Mouse (Mus musculus) mouse trophoblast stem cell (cell line): ENCODE results near the gene 1700024B05Rik.
"Not testable (repeated sequence)": the region's sequence is repeated elsewhere in the genome, so short reads cannot be mapped to it uniquely, and the experiment has no call there.

Source experiments
- in situ Hi-C, 2 experiments: fragments of 300-500 bp; cut with MseI, MboI; formaldehyde crosslinking; loops; 2 replicates in 1 of 2; 3 replicates in 1 of 2; pipeline ENCODE4 v1.15.1; 2025

Gene 1700024B05Rik

DNA sequence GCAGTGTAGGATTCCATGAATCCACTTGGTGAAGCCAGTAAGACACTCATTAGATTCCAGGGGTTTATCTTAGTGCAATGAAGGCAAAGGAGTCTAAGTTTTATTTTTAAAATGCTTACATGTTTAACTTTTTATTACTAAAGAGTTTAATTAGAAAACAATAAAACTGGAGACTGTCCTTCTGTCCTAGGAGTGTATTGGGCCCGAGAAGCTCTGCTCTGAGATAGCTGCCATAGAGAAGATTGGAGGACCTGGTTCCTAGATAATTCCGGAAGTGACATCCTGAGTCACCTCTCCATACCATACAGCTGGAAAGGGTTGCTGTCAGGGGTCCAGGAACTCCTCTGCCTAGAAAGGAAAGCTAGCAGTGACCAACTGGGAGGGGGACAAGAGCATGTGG lies at the start of gene 1700024B05Rik:
Gene 1700024B05Rik, plus strand, starts transcription at position 301 of the 400 bp plus-strand sequence.
- in situ Hi-C loops = not testable (repeated sequence)

DNA sequence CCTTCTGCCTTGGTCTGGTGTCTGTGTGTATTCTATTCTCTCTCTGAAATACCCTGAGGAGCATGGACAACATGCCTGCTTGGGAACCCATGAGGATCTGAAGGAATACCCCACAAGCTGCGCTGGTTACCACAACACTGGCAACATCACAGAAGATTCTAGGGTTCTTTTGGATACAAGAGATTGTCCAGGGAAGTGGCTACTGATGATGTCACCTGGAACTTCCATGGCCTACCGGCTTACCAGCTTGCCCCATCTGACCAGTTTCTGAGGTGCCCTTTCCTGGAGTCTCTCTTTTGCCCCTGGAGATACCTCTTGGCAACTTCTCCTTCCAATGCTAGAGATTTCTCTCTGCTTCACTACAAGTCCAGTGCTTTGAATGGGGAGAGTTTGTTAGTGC lies 36.6 kb upstream of the 1700024B05Rik start, which contains the start of gene Gm7980:
Gene Gm7980, minus strand, starts transcription at position 101 of the 400 bp plus-strand sequence.
- in situ Hi-C loops = not testable (repeated sequence)

DNA sequence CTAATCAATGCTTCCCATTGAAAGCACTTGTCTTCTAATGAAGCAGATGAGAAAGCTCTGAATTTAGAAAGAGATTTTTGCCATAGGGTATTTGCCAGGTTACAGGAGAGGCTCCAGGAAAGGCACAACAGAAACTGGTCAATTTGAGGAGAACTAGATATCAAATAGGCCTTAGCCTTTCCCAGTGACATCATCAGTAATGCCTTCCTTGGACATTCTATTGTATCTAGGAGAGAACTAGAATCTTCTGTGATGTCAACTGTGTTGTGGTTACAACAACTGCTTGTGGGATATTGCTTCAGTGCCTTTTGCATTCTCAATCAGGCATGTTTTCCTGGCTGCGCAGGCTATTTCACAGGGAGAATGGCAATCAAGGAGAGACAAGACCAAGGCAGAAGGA lies 19.1 kb upstream of the 1700024B05Rik start, which contains the start of gene 1700049E17Rik1:
Gene 1700049E17Rik1, plus strand, starts transcription at position 301 of the 400 bp plus-strand sequence.
- in situ Hi-C loops = not testable (repeated sequence)

DNA sequence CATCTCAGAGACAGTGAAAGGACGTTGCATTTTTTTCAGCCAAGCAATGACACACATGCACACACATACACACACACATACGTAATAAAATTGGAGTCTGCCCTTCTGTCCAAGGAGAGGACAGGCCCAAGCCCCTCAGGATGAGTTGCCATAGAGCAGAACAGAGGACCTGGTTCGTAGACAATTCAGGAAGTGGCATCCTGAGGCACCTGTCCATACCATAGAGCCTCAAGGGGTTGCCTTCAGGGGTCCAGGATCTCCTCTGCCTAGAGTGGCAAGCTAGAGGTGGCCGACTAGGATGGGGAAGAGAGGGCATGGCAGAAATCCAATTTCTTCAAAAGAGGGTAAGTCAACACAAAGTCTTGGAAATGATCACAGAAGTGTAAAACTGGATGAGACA lies 20.3 kb downstream of the 1700024B05Rik start:
- in situ Hi-C loops = not testable (repeated sequence)

DNA sequence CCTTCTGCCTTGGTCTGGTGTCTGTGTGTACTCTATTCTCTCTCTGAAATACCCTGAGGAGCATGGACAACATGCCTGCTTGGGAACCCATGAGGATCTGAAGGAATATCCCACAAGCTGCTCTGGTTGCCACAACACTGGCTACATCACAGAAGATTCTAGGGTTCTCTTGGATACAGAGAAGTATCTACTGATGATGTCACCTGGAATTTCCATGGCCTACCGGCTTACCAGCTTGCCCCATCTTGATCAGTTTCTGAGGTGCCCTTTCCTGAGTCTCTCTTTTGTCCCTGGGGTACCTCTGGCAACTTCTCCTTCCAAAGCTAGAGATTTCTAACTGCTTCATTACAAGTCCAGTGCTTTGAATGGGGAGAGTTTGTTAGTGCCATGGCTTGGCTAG lies 24.0 kb downstream of the 1700024B05Rik start, which contains the start of gene Gm6401:
Gene Gm6401, minus strand, starts transcription at position 101 of the 400 bp plus-strand sequence.
- in situ Hi-C loops = not testable (repeated sequence)

DNA sequence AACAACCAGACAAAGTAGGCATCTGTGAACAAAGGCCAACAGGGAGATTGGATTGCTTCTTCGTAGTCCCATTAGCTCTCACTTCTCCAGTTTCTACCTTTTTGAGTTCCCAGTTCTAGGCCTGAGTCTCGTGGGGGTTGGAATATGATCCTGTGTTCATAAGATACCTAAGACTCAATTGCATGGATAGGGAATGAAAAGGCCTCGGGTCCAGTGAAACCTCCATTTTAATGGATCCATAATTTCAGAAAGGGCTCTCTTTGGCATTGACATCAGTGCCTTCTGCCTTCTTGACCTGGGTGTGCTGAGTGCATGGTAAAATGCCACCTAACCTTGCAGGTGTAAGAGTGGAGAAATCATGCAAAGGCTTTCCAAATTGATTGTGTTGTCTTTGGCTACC lies 24.8 kb downstream of the 1700024B05Rik start:
- in situ Hi-C loops = not testable (repeated sequence)

DNA sequence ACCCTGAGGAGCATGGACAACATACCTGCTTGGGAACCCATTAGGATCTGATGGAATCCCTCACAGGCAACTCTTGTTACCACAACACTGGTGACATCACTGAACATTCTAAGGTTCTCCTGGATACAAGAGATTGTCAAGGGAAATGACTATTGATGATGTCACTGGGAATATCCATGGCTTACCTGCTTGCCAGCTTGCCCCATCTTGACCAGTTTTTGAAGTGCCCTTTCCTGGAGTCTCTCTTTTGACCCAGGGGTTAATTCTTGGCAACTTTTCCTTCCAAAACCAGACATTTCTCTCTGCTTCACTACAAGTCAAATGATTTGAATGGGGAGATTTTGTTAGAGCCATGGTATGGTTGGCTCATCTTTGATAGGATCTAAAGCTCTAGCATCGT lies 39.4 kb downstream of the 1700024B05Rik start, which contains the start of gene Gm3543:
Gene Gm3543, minus strand, starts transcription at position 101 of the 400 bp plus-strand sequence.
- in situ Hi-C loops = not testable (repeated sequence)
